8 mouse cellular contexts compared by ENCODE assay signal in genomic region chr6:86396581-86397256, GRCm38 (mm10). TPM values are rescaled to one million over a fixed set of nuclear protein-coding genes. Genes with fewer than 3 reads are reported as not detected.
A peak's percentile ranks its signal among the peaks of the same experiment; 100 is the strongest.
DNase-seq lines count a peak whose midpoint lies in the region; ATAC-seq and TF ChIP-seq lines count a peak whose summit lies in the region.

Pcyox1 (minus strand) TSS chr6:86397154.

- 0% methylated on average over 51 of the region's 51 CpGs for WGBS in forebrain, embryonic 16.5 days
- WGBS in neural tube, embryonic 15.5 days: under 1% methylated on average over 50 of the region's 51 CpGs

- peak; percentile 54 for ATAC-seq in G1E (ENCODE audit: extremely low read depth, insufficient number of reproducible peaks, low FRiP score, poor library complexity, severe bottlenecking)
- peak; percentile 96 for ATAC-seq in forebrain, embryonic 16.5 days
- peak; percentile 94 for ATAC-seq in neural tube, embryonic 15.5 days (ENCODE audit: low FRiP score)

- peak within 1 kb of the TSS; percentile 99 for H3K9ac ChIP-seq in forebrain, embryonic 16.5 days (replicated peaks; ENCODE audit: low read depth, low read length)
- H3K9ac ChIP-seq in neural tube, embryonic 15.5 days (replicated peaks): peak within 1 kb of the TSS; percentile 99

- peak within 1 kb of the TSS; percentile 91 for H3K27ac ChIP-seq in forebrain, embryonic 16.5 days (ENCODE audit: low read length)
- peak within 1 kb of the TSS; percentile 96 for H3K27ac ChIP-seq in neural tube, embryonic 15.5 days (replicated peaks)

- no peaks in the 10 kb centered on the region for H3K9me3 ChIP-seq in G1E (replicated peaks)
- H3K9me3 ChIP-seq in forebrain, embryonic 16.5 days (ENCODE audit: control insufficient read depth, low read length): no peaks in the 10 kb centered on the region
- H3K9me3 ChIP-seq in neural tube, embryonic 15.5 days (replicated peaks): no peaks in the 10 kb centered on the region

- peaks cover 37% of the 10 kb centered on the region for H3K36me3 ChIP-seq in G1E (replicated peaks)
- peaks cover 4% of the 10 kb centered on the region for H3K36me3 ChIP-seq in forebrain, embryonic 16.5 days (ENCODE audit: control insufficient read depth, insufficient read depth)
- H3K36me3 ChIP-seq in neural tube, embryonic 15.5 days: peaks cover 13% of the 10 kb centered on the region

- no peak for TF ChIP-seq CTCF in G1E (IDR thresholded peaks at IDR 0.05; ENCODE audit: low read depth, low read length)

- intact Hi-C loops in heart, postnatal 25 days (cut with DNase I): loop anchor here (2.0 kb wide), 1 partner anchor 26 kb away; the partner anchor contains the start of gene Snrpg

- H3K4me1 ChIP-seq in G1E (ENCODE audit: insufficient read depth, low read depth, low read length): peaks cover 58% of the 10 kb centered on the region
- H3K4me1 ChIP-seq in forebrain, embryonic 16.5 days (replicated peaks; ENCODE audit: control insufficient read depth, insufficient read depth, low read length): peaks cover 29% of the 10 kb centered on the region
- H3K4me1 ChIP-seq in neural tube, embryonic 15.5 days: peaks cover 42% of the 10 kb centered on the region

- DNase-seq in G1E (ENCODE audit: low spot score): peak; percentile 77
- peak; percentile 92 to 94 for DNase-seq in cerebellum, adult 18-20 months
- DNase-seq in heart, postnatal 25 days (ENCODE audit: low spot score): peak; percentile 84
- DNase-seq in layer of hippocampus, adult 18-20 months (ENCODE audit: low spot score in 2 of 2): peak; percentile 82 to 88
- peak; percentile 86 to 89 for DNase-seq in lung, adult 18-20 months
- DNase-seq in testis, postnatal 10 days (ENCODE audit: low spot score): peak; percentile 95

- H3K4me3 ChIP-seq in G1E (ENCODE audit: low read depth, low read length): peak within 1 kb of the TSS; percentile 96
- peak within 1 kb of the TSS; percentile 92 for H3K4me3 ChIP-seq in forebrain, embryonic 16.5 days (replicated peaks; ENCODE audit: low read length)
- H3K4me3 ChIP-seq in neural tube, embryonic 15.5 days (replicated peaks): peak within 1 kb of the TSS; percentile 98

- H3K27me3 ChIP-seq in G1E (ENCODE audit: insufficient read depth, low read length): no peaks in the 10 kb centered on the region
- H3K27me3 ChIP-seq in forebrain, embryonic 16.5 days (replicated peaks; ENCODE audit: control insufficient read depth, insufficient read depth, low read length): no peaks in the 10 kb centered on the region
- H3K27me3 ChIP-seq in neural tube, embryonic 15.5 days (replicated peaks): no peaks in the 10 kb centered on the region

- peak within 1 kb of the TSS; percentile 64 for H3K4me2 ChIP-seq in forebrain, embryonic 16.5 days (ENCODE audit: low read length)
- H3K4me2 ChIP-seq in neural tube, embryonic 15.5 days: peak within 1 kb of the TSS; percentile 82

RNA-seq across cellular contexts. Expression of gene Pcyox1, which starts in this region (rescaled TPM):
- total RNA-seq in G1E (2014; fragmentation: Nextera tagmentation) (55.5 and 72.3 TPM in 2 replicates), G1E (2017) (31.4 and 44.7 TPM in 2 replicates)
- 41.4 and 44.9 TPM in 2 replicates for polyA plus RNA-seq in G1E (2012)
- 104 and 119 TPM in 2 replicates for polyA plus RNA-seq in forebrain, embryonic 16.5 days (2015; fragmentation: Nextera tagmentation; extraction: Ambion mirVana)
- 10 to 100 TPM; 62.1 to 72.9 TPM for total RNA-seq in heart, postnatal 25 days (2021)
- 100 to 1,000 TPM; 111 to 113 TPM for total RNA-seq in layer of hippocampus, adult 18-20 months (2021)
- 79.8 and 89.6 TPM in 2 replicates for polyA plus RNA-seq in neural tube, embryonic 15.5 days (2015; fragmentation: Nextera tagmentation; extraction: Ambion mirVana)

Comparison
In these comparisons a context has a peak if more than half of its experiments do, and no peak if none do; other contexts are left out.
1. Peak in every context shown above with its lines: DNase-seq, ATAC-seq, H3K4me3 ChIP-seq and H3K27ac ChIP-seq.